Mouse (Mus musculus) frontal cortex, postnatal 36 days (tissue): ENCODE measurements at regions not wholly inside any gene's neighbourhood (a gene's known extent, or its start where the extent isn't known, plus 50 kb on each side); places are given as distances from the start of the nearest gene placed in this dataset.
"Not testable (repeated sequence)": the region's sequence is repeated elsewhere in the genome, so short reads cannot be mapped to it uniquely, and the experiment has no call there.

Experiments used
- DNase-seq, 2 experiments: peaks; one replicate each; pipeline ENCODE4 v3.0.0; 2022; ENCODE audit warnings: low spot score in 2 of 2

GRCm38 (mm10) chr3:40368421-40368820, 162.7 kb upstream of the Intu start:
- DNase-seq: no peak

GRCm38 (mm10) chr3:40371411-40371810, 159.7 kb upstream of the Intu start:
- no peak for DNase-seq

GRCm38 (mm10) chr3:40376220-40376619, 154.9 kb upstream of the Intu start:
- DNase-seq: not testable (repeated sequence)

- DNase-seq: no peak
Measured at GRCm38 (mm10) chr3:40377416-40377815, 153.7 kb upstream of the Intu start.

- no peak for DNase-seq
Measured at GRCm38 (mm10) chr3:40379063-40379462, 152.0 kb upstream of the Intu start.

GRCm38 (mm10) chr3:40391631-40392030, 139.5 kb upstream of the Intu start:
- peak; percentile 11 to 54 for DNase-seq

- DNase-seq: no peak
Measured at GRCm38 (mm10) chr3:40398184-40398583, 132.9 kb upstream of the Intu start.

- DNase-seq: no peak
Measured at GRCm38 (mm10) chr3:40403402-40403801, 127.7 kb upstream of the Intu start.

GRCm38 (mm10) chr3:40405095-40405948, 125.8 kb upstream of the Intu start:
- DNase-seq: no peak

- no peak for DNase-seq
Measured at GRCm38 (mm10) chr3:40405949-40406236, 125.2 kb upstream of the Intu start.

- DNase-seq: no peak
Measured at GRCm38 (mm10) chr3:40408921-40409488, 122.1 kb upstream of the Intu start.

GRCm38 (mm10) chr3:40410749-40411310, 120.3 kb upstream of the Intu start:
- DNase-seq: no peak

GRCm38 (mm10) chr3:40425183-40425844, 105.8 kb upstream of the Intu start:
- not testable (repeated sequence) for DNase-seq

- no peak for DNase-seq
Measured at GRCm38 (mm10) chr3:40426070-40426469, 105.0 kb upstream of the Intu start.

- DNase-seq: no peak
Measured at GRCm38 (mm10) chr3:40428021-40428420, 103.1 kb upstream of the Intu start.

- DNase-seq: no peak
Measured at GRCm38 (mm10) chr3:40438251-40438650, 92.8 kb upstream of the Intu start.

GRCm38 (mm10) chr3:40441092-40442036, 89.7 kb upstream of the Intu start:
- DNase-seq: no peak

- DNase-seq: peak; percentile 79 to 81
Measured at GRCm38 (mm10) chr3:40443788-40444595, 87.1 kb upstream of the Intu start.

GRCm38 (mm10) chr3:40452958-40453357, 78.1 kb upstream of the Intu start:
- no peak for DNase-seq

- no peak for DNase-seq
Measured at GRCm38 (mm10) chr3:40453552-40453951, 77.5 kb upstream of the Intu start.

- DNase-seq: no peak
Measured at GRCm38 (mm10) chr3:40456070-40456469, 75.0 kb upstream of the Intu start.
